12 mouse cellular contexts compared by ENCODE assay signal in genomic region chr13:70789022-70789421, GRCm38 (mm10). TPM values are rescaled to one million over a fixed set of nuclear protein-coding genes. Genes with fewer than 3 reads are reported as not detected.
DNase-seq lines count a peak whose midpoint lies in the region; ATAC-seq lines count a peak whose summit lies in the region.
"Had no signal": no experiment of that assay in that cellular context is flagged by ENCODE, and none has a peak within 500 bp of the region (broad histone marks: within the 10 kb centered on the region; RNA-seq: fewer than 3 reads in every experiment).

No protein-coding gene starts in this region.

- no peaks in the 10 kb centered on the region for H3K27me3 ChIP-seq in midbrain, embryonic 13.5 days
- H3K27me3 ChIP-seq in forebrain, embryonic 14.5 days (replicated peaks; ENCODE audit: control insufficient read depth, insufficient read depth, low read length), result no peaks in the 10 kb centered on the region

- H3K27ac ChIP-seq in midbrain, embryonic 13.5 days, result no peak overlapping the region
- no peak overlapping the region for H3K27ac ChIP-seq in forebrain, embryonic 14.5 days (ENCODE audit: low read depth, low read length)
- H3K27ac ChIP-seq: heart, adult 2 months; hindbrain, embryonic 14.5 days; limb, embryonic 10.5 days had no signal

- H3K9ac ChIP-seq in midbrain, embryonic 13.5 days (replicated peaks), result no peak overlapping the region
- H3K9ac ChIP-seq in forebrain, embryonic 14.5 days (ENCODE audit: low read length), result no peak overlapping the region
- H3K9ac ChIP-seq: hindbrain, embryonic 14.5 days; lung, embryonic 14.5 days had no signal

- no peaks in the 10 kb centered on the region for H3K4me1 ChIP-seq in midbrain, embryonic 13.5 days (replicated peaks)
- H3K4me1 ChIP-seq in forebrain, embryonic 14.5 days (ENCODE audit: control insufficient read depth, insufficient read depth, low read length), result no peaks in the 10 kb centered on the region

- intact Hi-C loops in heart, postnatal 25 days (cut with DNase I), result no loop called here

- H3K36me3 ChIP-seq in midbrain, embryonic 13.5 days, result no peaks in the 10 kb centered on the region
- no peaks in the 10 kb centered on the region for H3K36me3 ChIP-seq in forebrain, embryonic 14.5 days (ENCODE audit: control insufficient read depth, insufficient read depth, low read length)
- H3K36me3 ChIP-seq: limb, embryonic 10.5 days had no signal

- no peaks in the 10 kb centered on the region for H3K9me3 ChIP-seq in midbrain, embryonic 13.5 days
- no peaks in the 10 kb centered on the region for H3K9me3 ChIP-seq in forebrain, embryonic 14.5 days (replicated peaks; ENCODE audit: control insufficient read depth, low read length)
- H3K9me3 ChIP-seq: limb, embryonic 10.5 days had no signal

- H3K4me3 ChIP-seq in midbrain, embryonic 13.5 days (replicated peaks), result no peak overlapping the region
- no peak overlapping the region for H3K4me3 ChIP-seq in forebrain, embryonic 14.5 days (ENCODE audit: low read depth, low read length)
- H3K4me3 ChIP-seq: heart, adult 2 months; limb, embryonic 10.5 days had no signal

- WGBS in midbrain, embryonic 13.5 days, result 81% methylated on average over 1 of the region's 1 CpGs
- WGBS in forebrain, embryonic 14.5 days, result 82% methylated on average over 1 of the region's 1 CpGs

- no peak overlapping the region for H3K4me2 ChIP-seq in midbrain, embryonic 13.5 days (replicated peaks)
- H3K4me2 ChIP-seq in forebrain, embryonic 14.5 days (ENCODE audit: low read length), result no peak overlapping the region
- H3K4me2 ChIP-seq: hindbrain, embryonic 14.5 days; lung, embryonic 14.5 days had no signal

- ATAC-seq in midbrain, embryonic 13.5 days, result no peak
- no peak for ATAC-seq in forebrain, embryonic 14.5 days

- DNase-seq in heart, adult 8-10 months (ENCODE audit: low spot score), result peak; percentile 12
- DNase-seq in heart, postnatal 25 days (ENCODE audit: low spot score), result no peak
- peak; percentile 96 for DNase-seq in 3T3-L1 (ENCODE audit: low read depth, low spot score)
- DNase-seq in adrenal gland, adult 8-10 months, result peak; percentile 83
- DNase-seq in cerebellum, postnatal 14 days, result peak; percentile 75
- no peak for DNase-seq in right cerebral cortex, postnatal 10 days (ENCODE audit: low spot score in 2 of 2)
- no peak for DNase-seq in forebrain, embryonic 14.5 days (ENCODE audit: low spot score)
- DNase-seq: lung, embryonic 14.5 days had no signal

RNA-seq across cellular contexts. Expression of gene Adamts16, which starts 52.6 kb away (rescaled TPM):
- total RNA-seq in heart, adult 8-10 months (2022), result not detected
- not detected for total RNA-seq in heart, postnatal 25 days (2021)
- under 1 TPM in 3 of 4 experiments, not detected in 1; 0.09 to 0.43 (median 0.12) TPM for total RNA-seq in adrenal gland, adult 8-10 months (2022)
- polyA plus RNA-seq in midbrain, embryonic 13.5 days (2015; fragmentation: Nextera tagmentation; extraction: Ambion mirVana), result 0.76 and 1.3 TPM in 2 replicates
- 0.39 and 0.68 TPM in 2 replicates for polyA plus RNA-seq in forebrain, embryonic 14.5 days (2014; fragmentation: Nextera tagmentation; extraction: Ambion mirVana)
- total RNA-seq: heart, adult 2 months had no signal

Comparison
In these comparisons a context has a peak if more than half of its experiments do, and no peak if none do; other contexts are left out.
1. DNase-seq: peak in heart, adult 8-10 months (single experiment), 3T3-L1 (single experiment), adrenal gland, adult 8-10 months (single experiment) and cerebellum, postnatal 14 days (2 of 2); none in heart, postnatal 25 days (single experiment), right cerebral cortex, postnatal 10 days (0 of 2) and forebrain, embryonic 14.5 days (single experiment).